Mouse (Mus musculus): ENCODE results near the gene Cnot2.

GRCm38 (mm10) chr10:116519588-116519987 lies 61.7 kb downstream of the Cnot2 start:
- no peak for TF ChIP-seq POLR2A (IDR thresholded peaks at IDR 0.05; ENCODE audit: low read depth, low read length)
- no peak for TF ChIP-seq CTCF (IDR thresholded peaks at IDR 0.05; ENCODE audit: extremely low read depth, insufficient read length, insufficient replicate concordance, low read depth, low read length)

All from small intestine, adult 2 months (tissue).